Mouse (Mus musculus) heart, adult 2 months (tissue): Measurements from ENCODE around the gene Cox6b2.

Experiments
- CTCF ChIP-seq: fragments of 200-600 bp; IDR thresholded peaks from 2 replicates; pipeline ENCODE4 v1.8.1; 2022; ENCODE audit warnings: antibody characterized with exemption, mild to moderate bottlenecking, moderate library complexity
- POLR2A ChIP-seq: fragments of 200-500 bp; IDR thresholded peaks from 2 replicates; pipeline ENCODE4 v1.6.1; 2011; ENCODE audit warnings: mild to moderate bottlenecking, low read depth, low read length, control low read depth; ENCODE audit not compliant: insufficient read depth

DNA sequence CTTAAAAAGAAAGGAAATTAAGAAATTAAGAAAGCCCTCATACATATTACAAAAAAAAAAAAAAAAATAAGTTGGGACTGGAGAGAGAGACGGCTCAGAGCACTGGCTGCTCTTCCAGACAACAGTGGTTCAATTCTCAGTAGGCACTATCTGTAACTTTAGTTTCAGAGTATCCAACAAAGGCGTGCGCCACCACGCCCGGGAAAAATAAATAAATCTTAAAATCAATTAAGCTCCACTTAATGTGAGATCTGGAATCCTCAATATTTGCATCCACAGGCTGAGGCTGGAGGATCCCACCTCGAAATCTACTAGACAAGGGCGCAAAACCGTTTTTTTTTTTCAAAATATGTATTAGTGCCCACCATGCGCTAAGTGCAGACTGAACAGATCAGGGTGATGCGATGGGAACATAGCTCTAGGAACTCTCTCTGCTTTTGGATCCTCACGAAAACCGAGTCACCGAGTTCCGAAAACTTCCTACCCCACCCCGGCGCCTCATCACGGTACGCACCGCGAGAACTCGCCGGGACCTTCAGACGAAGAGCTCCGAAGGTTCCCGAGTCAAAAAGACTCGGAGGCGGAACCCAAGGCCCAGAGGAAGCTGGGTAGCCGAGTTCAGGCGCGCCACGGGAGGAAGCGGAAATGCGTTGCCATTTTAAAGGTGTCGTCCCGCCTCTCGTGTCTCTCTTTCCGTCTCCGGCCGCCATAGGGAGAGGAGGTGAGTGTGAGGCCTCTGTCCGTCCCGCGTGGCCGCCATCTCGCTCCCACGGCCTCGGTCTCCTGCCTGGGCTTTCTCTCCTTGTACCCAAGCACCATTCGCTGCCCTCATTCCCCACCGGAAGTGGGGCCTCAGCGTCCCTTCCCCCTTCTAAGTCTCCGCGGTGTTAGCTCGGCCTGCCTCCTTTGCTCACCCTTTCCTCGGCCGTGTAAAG lies 39.7 kb upstream of the Cox6b2 start, which contains the start of gene Rpl28:
- TF ChIP-seq CTCF (no peak), POLR2A (peak; percentile 95)
